Mouse (Mus musculus) embryonic facial prominence, embryonic 12.5 days (tissue): ENCODE measurements at regions not wholly inside any gene's neighbourhood (a gene's known extent, or its start where the extent isn't known, plus 50 kb on each side); places are given as distances from the start of the nearest gene placed in this dataset.

Source experiments
- ATAC-seq: fragments of 200-750 bp; cut with Nextera tagmentation; 2 replicates; pipeline ENCODE4 v1.8.0; 2017; ENCODE audit not compliant: insufficient number of reproducible peaks, insufficient read depth, low FRiP score, low TSS enrichment
- H3K27ac ChIP-seq: fragments of 300-500 bp; sonication (generic); 2 replicates; pipeline ENCODE4 v1.5.1; 2016; ENCODE audit warnings: mild to moderate bottlenecking
- H3K27me3 ChIP-seq: fragments of 300-500 bp; sonication (generic); 2 replicates; pipeline ENCODE4 v1.6.1; 2016; ENCODE audit warnings: mild to moderate bottlenecking, moderate library complexity
- H3K36me3 ChIP-seq: fragments of 300-500 bp; sonication (generic); 2 replicates; pipeline ENCODE4 v1.6.1; 2016; ENCODE audit warnings: mild to moderate bottlenecking
- H3K4me1 ChIP-seq: fragments of 300-500 bp; sonication (generic); 2 replicates; pipeline ENCODE4 v1.6.1; 2016
- H3K4me2 ChIP-seq: fragments of 300-500 bp; sonication (generic); replicated peaks from 2 replicates; pipeline ENCODE4 v1.6.1; 2016; ENCODE audit warnings: mild to moderate bottlenecking, moderate library complexity
- H3K4me3 ChIP-seq: fragments of 300-500 bp; sonication (generic); 2 replicates; pipeline ENCODE4 v1.5.1; 2016; ENCODE audit warnings: mild to moderate bottlenecking
- H3K9ac ChIP-seq: fragments of 300-500 bp; sonication (generic); 2 replicates; pipeline ENCODE4 v1.6.1; 2016; ENCODE audit warnings: mild to moderate bottlenecking, moderate library complexity
- H3K9me3 ChIP-seq: fragments of 300-500 bp; sonication (generic); 2 replicates; pipeline ENCODE4 v1.6.1; 2016; ENCODE audit warnings: mild to moderate bottlenecking, moderate library complexity
- WGBS: fragments of 180-500 bp; shearing (Covaris S2); methylation state at CpG from one replicate; pipeline ENCODE4 v1.1.7; 2016; 5-methylcytosine and 5-hydroxymethylcytosine counted together

DNA sequence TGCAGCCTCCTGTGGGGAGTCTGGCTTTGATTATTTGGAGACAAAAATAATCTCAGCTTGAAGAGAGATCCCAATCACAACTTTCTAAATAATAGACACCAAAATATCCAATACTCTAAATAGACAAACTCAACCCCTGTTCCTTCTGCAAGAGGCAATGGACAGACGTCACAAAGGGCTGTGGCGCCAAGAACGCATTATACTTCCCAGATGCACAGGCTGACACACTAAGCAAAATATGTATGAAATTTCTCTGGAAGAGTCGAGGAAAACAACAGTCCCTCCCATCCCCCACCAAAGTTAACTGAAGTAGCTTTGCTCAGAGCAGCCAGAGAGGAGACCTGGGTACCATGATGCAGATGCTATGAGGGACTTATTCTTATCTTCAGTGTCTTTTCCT, 229.9 kb downstream of the Map2k4 start:
- ATAC-seq, result no peak
- no peak overlapping the region for H3K4me2 ChIP-seq
- no peaks in the 10 kb centered on the region for H3K4me1 ChIP-seq
- WGBS, result 66% methylated on average over 4 of the region's 4 CpGs
- no peak overlapping the region for H3K9ac ChIP-seq
- no peaks in the 10 kb centered on the region for H3K36me3 ChIP-seq
- no peak overlapping the region for H3K27ac ChIP-seq
- H3K27me3 ChIP-seq, result no peaks in the 10 kb centered on the region
- H3K4me3 ChIP-seq, result no peak overlapping the region
- H3K9me3 ChIP-seq, result no peaks in the 10 kb centered on the region

DNA sequence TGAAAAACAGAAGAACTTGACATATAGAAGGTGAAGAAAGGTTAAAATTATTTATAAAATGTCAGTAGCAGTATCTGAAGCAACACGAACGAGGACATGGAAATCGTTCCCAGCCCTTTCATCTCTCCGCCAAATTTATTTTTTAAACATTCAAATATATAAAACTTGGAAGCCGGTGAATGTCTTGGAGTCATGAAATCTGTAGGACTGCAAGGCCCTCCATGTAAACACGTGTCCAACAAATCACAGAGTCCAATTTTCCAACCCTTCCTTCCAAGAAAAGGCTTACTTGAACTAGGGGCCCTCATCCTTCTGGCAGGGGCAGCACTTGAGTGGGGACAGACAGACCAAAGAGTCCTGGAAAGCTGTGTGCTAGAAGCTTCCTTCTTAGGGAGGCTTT, 237.0 kb downstream of the Map2k4 start:
- Histone ChIP-seq H3K27ac (no peak overlapping the region), H3K4me1 (no peaks in the 10 kb centered on the region), H3K27me3 (no peaks in the 10 kb centered on the region), H3K4me2 (no peak overlapping the region), H3K36me3 (no peaks in the 10 kb centered on the region), H3K9me3 (no peaks in the 10 kb centered on the region), H3K9ac (no peak overlapping the region), H3K4me3 (no peak overlapping the region)
- no peak for ATAC-seq
- WGBS, result 92% methylated on average over 6 of the region's 6 CpGs

DNA sequence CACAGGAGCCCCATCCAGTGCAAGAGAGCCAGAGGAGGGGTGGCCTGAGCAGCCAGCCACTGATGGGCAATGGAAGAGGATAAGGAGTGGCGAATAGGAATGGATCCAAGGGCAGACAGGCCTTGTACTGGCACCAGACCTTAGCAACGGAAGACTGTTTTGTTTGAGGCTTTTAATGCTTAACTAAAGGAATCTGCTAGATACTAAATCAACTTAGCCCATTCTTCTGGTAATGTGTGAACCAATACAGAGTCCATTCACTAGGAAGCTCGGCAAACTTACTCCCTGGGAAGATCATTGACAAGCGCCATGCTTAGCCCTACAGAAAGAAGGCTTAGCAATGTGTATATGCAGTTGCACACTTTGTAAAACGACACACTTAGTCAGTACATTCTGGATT, 243.8 kb downstream of the Map2k4 start:
- Histone ChIP-seq H3K9me3 (no peaks in the 10 kb centered on the region), H3K9ac (no peak overlapping the region), H3K36me3 (no peaks in the 10 kb centered on the region), H3K27ac (no peak overlapping the region), H3K4me3 (no peak overlapping the region), H3K27me3 (no peaks in the 10 kb centered on the region), H3K4me1 (no peaks in the 10 kb centered on the region), H3K4me2 (no peak overlapping the region)
- ATAC-seq, result no peak
- WGBS, result 89% methylated on average over 5 of the region's 5 CpGs

DNA sequence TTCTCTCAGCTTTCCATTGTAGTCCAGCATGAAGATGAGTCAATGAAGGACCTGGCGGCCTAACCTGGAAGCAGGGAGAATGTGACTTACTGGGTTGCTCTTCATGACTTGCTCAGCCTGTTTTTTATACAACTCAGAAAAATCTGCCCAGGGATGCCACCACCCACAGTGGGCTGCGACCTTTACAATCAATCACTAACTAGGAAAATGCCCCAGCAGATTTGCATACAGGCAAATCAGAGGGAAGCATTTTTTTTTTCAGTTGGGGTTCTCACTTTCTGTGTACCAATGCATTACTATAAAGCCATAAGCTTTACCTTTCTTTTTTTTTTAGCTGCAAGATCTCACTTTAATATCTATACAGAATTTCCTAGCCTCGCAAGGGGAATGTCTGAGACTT, 244.5 kb downstream of the Map2k4 start:
- no peak for ATAC-seq
- WGBS, result 91% methylated on average over 3 of the region's 3 CpGs
- Histone ChIP-seq H3K27me3 (no peaks in the 10 kb centered on the region), H3K4me2 (no peak overlapping the region), H3K4me1 (no peaks in the 10 kb centered on the region), H3K9me3 (no peaks in the 10 kb centered on the region), H3K4me3 (no peak overlapping the region), H3K9ac (no peak overlapping the region), H3K36me3 (no peaks in the 10 kb centered on the region), H3K27ac (no peak overlapping the region)

DNA sequence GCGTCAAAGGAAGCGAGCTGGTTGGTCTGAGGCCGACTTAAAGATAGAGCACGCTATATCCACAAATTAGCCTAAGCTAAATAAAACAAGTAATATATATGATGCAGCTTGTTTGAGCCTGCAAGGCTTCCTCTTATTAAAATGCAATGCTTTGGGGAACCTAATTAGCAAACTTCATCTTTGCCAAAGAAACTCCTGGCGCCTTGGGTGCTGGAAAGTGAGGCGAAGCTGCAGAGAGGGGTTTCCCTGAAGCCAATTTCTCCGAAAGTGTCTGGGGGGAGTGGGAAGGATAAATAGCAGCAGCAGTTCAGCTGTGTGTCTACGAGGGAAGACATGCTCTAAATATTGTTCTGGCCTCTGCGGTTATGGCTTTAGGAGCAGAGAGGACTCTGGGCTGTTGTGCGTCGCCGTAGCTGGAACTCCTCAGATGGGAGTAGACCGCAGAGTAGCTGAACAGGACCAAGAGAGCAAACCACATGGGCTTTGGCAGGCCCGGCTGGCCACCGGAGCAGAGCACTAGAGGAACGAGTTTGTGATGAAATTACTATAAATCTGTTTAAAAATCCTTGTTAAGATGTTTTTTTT, 251.0 kb downstream of the Map2k4 start:
- no peak for ATAC-seq

DNA sequence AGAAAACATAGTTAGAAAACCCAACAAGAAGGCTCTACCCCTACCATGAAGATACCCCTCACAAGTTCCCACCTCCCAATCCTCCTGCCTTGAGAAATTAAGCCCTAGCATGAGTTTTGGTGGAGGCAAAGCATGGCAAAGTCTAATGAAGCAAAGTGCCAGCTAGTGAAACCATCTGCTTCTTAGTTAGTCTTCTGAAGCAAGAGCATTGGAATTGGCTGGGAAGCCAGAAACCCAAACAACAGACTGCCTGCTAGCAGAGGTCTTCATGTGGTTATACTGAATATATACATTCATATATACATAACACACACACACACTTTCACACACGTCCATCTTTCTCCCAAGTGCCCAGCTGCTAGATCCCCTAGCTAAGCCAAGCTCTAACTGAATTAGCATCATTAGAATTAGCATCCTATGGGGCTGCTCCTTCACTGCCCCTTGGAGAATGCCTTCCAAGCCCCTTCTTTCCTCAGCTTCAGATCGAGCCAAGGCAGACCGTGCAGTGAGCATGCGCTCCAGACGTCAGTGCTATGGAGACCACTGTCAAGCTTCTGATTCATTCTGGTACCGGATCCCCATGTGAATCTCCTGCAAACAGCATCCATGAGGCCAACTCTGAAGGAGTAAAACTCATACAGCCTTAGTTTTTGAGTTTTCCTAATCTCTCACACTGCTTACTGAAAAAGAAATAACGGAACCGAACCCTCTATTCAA, 252.2 kb downstream of the Map2k4 start:
- no peak for ATAC-seq

More for the DNA sequence above, 251.0 kb downstream of the Map2k4 start:
- Histone ChIP-seq H3K36me3 (no peaks in the 10 kb centered on the region), H3K4me1 (no peaks in the 10 kb centered on the region), H3K27ac (no peak overlapping the region), H3K4me3 (no peak overlapping the region), H3K9ac (no peak overlapping the region), H3K27me3 (no peaks in the 10 kb centered on the region), H3K9me3 (no peaks in the 10 kb centered on the region), H3K4me2 (no peak overlapping the region)
- WGBS, result 85% methylated on average over 16 of the region's 16 CpGs

DNA sequence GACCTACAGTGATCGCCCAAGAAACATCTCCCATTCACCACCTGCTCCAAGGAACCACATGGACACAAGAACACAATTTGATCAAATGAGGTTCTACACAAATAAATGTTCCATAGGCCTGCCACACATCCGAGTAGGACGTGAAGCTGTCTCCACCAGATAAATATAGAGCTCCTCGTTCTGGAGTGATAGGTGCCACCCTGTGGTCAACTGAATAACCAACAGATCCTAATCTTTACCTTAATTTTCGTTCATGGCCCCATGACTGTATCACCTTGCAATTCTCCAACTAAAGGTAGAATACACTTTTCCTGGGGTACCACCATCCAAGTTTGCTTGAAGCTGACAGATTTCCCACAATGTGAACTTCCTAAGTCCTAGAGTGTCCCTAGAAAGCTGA, 257.4 kb downstream of the Map2k4 start:
- no peaks in the 10 kb centered on the region for H3K27me3 ChIP-seq
- ATAC-seq, result no peak
- WGBS, result 81% methylated on average over 5 of the region's 5 CpGs

More for the DNA sequence above, 252.2 kb downstream of the Map2k4 start:
- Histone ChIP-seq H3K4me2 (no peak overlapping the region), H3K9me3 (no peaks in the 10 kb centered on the region), H3K4me3 (no peak overlapping the region), H3K4me1 (no peaks in the 10 kb centered on the region), H3K36me3 (no peaks in the 10 kb centered on the region), H3K27ac (no peak overlapping the region), H3K27me3 (no peaks in the 10 kb centered on the region), H3K9ac (no peak overlapping the region)
- WGBS, result 85% methylated on average over 8 of the region's 8 CpGs

DNA sequence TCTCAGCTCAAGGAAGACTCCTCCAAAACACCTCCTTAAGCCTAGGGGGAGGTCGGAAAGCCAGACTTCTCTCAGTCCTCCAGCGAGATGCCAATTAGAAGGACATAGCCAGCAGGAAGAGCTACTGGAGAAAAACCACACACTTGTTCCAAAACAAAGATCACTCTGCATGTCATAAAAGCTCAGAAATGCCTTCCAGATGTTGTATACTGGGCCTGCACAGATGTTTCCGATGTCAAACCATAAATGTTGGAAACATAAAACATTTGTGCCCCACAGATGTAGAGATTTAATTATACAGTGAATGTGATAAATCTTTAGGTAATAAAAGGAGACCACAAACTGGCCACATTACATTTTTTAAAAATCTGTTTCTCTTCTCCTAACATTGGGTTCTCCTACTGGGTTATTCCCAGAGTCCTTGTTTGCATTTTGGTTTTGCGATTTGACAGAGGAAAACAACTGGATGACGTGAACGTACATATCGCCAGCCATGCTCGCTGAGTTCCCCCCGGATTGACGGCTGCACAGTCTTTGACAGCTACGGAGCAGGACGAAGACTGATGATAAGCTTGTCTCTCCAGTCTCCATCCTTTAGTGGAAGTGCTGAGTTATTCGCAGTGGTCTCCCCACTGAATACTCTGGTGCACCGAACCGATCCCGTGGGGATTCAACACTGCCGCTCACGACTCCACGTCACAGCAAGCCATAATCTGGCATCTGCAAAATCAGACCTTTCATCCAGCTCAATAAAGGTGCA, 235.5 kb upstream of the Myocd start:
- Histone ChIP-seq H3K27ac (no peak overlapping the region), H3K9me3 (no peaks in the 10 kb centered on the region), H3K27me3 (0 out of 2 replicates have a peak, but pooled peaks cover under 1% of the 10 kb centered on the region), H3K9ac (no peak overlapping the region), H3K36me3 (no peaks in the 10 kb centered on the region), H3K4me1 (no peaks in the 10 kb centered on the region), H3K4me3 (no peak overlapping the region), H3K4me2 (no peak overlapping the region)
- no peak for ATAC-seq
- 62% methylated on average over 19 of the region's 19 CpGs for WGBS

More for the DNA sequence above, 257.4 kb downstream of the Map2k4 start:
- Histone ChIP-seq H3K9ac (no peak overlapping the region), H3K9me3 (no peaks in the 10 kb centered on the region), H3K4me2 (no peak overlapping the region), H3K27ac (no peak overlapping the region), H3K4me1 (no peaks in the 10 kb centered on the region), H3K36me3 (no peaks in the 10 kb centered on the region), H3K4me3 (no peak overlapping the region)

DNA sequence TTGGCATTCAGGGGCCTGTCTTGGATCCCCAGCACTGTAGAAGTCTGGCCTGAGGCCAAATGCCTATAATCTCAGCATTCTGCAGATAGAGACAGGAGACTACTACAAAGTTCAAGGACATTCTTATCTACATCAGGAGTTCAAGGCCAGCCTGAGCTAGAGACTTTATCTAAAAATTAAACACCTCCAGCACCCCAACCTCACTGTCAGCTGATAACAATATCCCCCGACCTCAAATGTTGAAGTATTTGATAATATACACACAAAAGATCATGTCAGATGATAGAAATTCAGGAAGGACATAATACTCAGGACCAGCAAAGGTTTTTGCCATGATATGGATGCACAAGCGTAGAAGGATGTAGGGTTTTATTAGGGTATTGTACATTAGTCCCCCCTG, 228.2 kb upstream of the Myocd start:
- ATAC-seq, result no peak
- Histone ChIP-seq H3K9me3 (no peaks in the 10 kb centered on the region), H3K4me2 (no peak overlapping the region), H3K4me3 (no peak overlapping the region), H3K27me3 (0 out of 2 replicates have a peak, but pooled peaks cover 8% of the 10 kb centered on the region), H3K36me3 (no peaks in the 10 kb centered on the region), H3K27ac (no peak overlapping the region), H3K4me1 (peaks cover 10% of the 10 kb centered on the region), H3K9ac (no peak overlapping the region)
- 82% methylated on average over 2 of the region's 2 CpGs for WGBS

DNA sequence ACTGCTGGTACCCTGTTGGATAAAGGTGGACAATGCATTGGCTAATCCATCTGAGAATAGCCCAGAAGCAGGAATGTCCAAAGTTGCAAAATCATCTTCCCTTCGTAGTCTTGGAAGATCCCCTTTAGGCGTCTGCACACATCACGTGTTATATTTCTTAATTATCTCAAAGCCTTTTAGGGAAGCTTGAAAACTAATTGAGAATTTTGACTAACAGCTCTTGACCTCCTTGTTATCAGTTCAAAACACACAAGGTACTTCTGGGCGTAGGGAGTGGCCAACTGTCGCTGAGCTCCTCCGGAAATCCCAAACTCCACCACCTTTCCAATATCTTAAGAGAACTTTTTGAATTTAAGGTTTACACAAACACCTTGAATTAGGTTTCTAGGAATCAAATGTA, 227.6 kb upstream of the Myocd start:
- H3K4me1 ChIP-seq, result peaks cover 10% of the 10 kb centered on the region
- H3K4me2 ChIP-seq, result no peak overlapping the region
- 90% methylated on average over 6 of the region's 6 CpGs for WGBS
- H3K27ac ChIP-seq, result no peak overlapping the region
- no peaks in the 10 kb centered on the region for H3K9me3 ChIP-seq
- ATAC-seq, result no peak
- H3K9ac ChIP-seq, result no peak overlapping the region
- H3K27me3 ChIP-seq, result 0 out of 2 replicates have a peak, but pooled peaks cover 8% of the 10 kb centered on the region
- H3K4me3 ChIP-seq, result no peak overlapping the region
- no peaks in the 10 kb centered on the region for H3K36me3 ChIP-seq

DNA sequence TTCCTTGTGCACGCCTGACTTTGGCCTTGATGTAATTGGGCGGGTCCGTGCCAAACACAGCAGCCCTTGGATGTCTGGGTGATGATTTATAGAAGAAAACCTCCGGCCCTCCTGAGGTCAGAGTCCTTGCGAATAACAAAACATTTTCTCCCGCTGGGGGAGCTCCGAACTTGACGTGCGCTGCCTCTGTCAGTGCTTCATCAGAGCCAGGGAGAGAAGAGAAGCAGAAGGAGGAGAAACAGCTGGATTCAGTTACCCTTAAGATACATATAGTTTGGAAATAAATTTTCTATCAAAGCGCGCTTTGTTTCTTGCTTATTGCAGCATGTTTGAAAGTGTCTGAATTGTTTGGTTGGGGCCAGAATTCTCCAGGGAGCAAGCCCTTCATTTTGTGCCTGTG, 225.2 kb upstream of the Myocd start:
- Histone ChIP-seq H3K36me3 (no peaks in the 10 kb centered on the region), H3K4me1 (peaks cover 10% of the 10 kb centered on the region), H3K4me3 (no peak overlapping the region), H3K9me3 (no peaks in the 10 kb centered on the region), H3K27me3 (0 out of 2 replicates have a peak, but pooled peaks cover 5% of the 10 kb centered on the region), H3K4me2 (peak overlapping the region; percentile 28), H3K27ac (no peak overlapping the region), H3K9ac (no peak overlapping the region)
- ATAC-seq, result no peak
- 12% methylated on average over 11 of the region's 11 CpGs for WGBS

DNA sequence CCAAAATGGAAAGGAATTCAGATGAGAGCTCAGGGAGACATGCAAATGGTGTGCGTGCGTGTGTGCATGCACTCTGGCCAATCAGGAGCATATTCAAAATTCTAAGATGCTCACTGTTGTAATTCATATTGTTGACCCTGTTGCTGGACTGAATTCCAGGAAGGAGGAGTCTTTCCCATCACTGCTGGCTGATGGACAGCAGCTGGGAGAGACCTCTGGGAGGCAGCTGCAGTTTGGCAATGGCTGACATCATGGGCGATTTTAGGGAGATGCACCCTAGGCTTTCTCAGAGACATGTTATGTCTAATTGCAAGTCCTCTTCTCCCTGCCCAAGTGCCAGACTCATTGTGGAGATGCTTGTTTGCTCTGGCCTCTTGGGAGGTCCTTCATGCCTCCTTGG, 220.6 kb upstream of the Myocd start:
- Histone ChIP-seq H3K27ac (no peak overlapping the region), H3K4me2 (no peak overlapping the region), H3K9me3 (no peaks in the 10 kb centered on the region), H3K36me3 (no peaks in the 10 kb centered on the region), H3K27me3 (no peaks in the 10 kb centered on the region), H3K4me1 (peaks cover 7% of the 10 kb centered on the region), H3K4me3 (no peak overlapping the region), H3K9ac (no peak overlapping the region)
- ATAC-seq, result no peak
- 93% methylated on average over 3 of the region's 3 CpGs for WGBS
